Mouse (Mus musculus): ENCODE measurements at regions not wholly inside any gene's neighbourhood (a gene's known extent, or its start where the extent isn't known, plus 50 kb on each side); places are given as distances from the start of the nearest gene placed in this dataset.

- TF ChIP-seq CTCF (IDR thresholded peaks at IDR 0.05; ENCODE audit: borderline replicate concordance, extremely low read depth, insufficient read depth, insufficient read length) (no peak), POLR2A (IDR thresholded peaks at IDR 0.05; ENCODE audit: borderline replicate concordance, extremely low read depth, insufficient read depth, insufficient read length, poor library complexity, severe bottlenecking) (no peak)
These were observed 301.8 kb upstream of the Id2 start for GRCm38 (mm10) chr12:25398726-25399125.
